Mouse (Mus musculus) neural tube, postnatal 0 days (tissue): Measurements from ENCODE around the gene Ccl7. TPM values are rescaled to one million over a fixed set of nuclear protein-coding genes. Genes with fewer than 3 reads are reported as not detected.

ENCODE experiments used
- polyA plus RNA-seq: library from polyadenylated mRNA; unstranded; fragments of >200 nt; fragmentation: Nextera tagmentation; extraction: Ambion mirVana; gene quantifications from 2 replicates; pipeline ENCODE4 v1.2.1, GENCODE M21; 2015

Ccl7 gene
- polyA plus RNA-seq, result 2.5 and 3.0 TPM in 2 replicates

GRCm38 (mm10) chr11:82045471-82045870, at the start of gene Ccl7:
TSS of gene Ccl7 (plus strand) at chr11:82045712.

GRCm38 (mm10) chr11:82035356-82035755, 10.2 kb upstream of the Ccl7 start, which contains the start of gene Ccl2:
TSS of gene Ccl2 (plus strand) at chr11:82035571.

GRCm38 (mm10) chr11:82038535-82038934, 7.0 kb upstream of the Ccl7 start, which contains the start of gene Gm17268:
TSS of gene Gm17268 (minus strand) at chr11:82038562.

GRCm38 (mm10) chr11:82057646-82058045, 12.1 kb downstream of the Ccl7 start, which contains the start of gene Ccl11:
TSS of gene Ccl11 (plus strand) at chr11:82057823.

Other genes with a start within 250 kb of the Ccl7 start
- 0.71 and 1.4 TPM in 2 replicates for gene 5530401A14Rik, start 185.0 kb upstream of the Ccl7 start, polyA plus RNA-seq
- 31.0 and 31.6 TPM in 2 replicates for gene Asic2, start 77.3 kb upstream of the Ccl7 start, polyA plus RNA-seq
- gene Ccl2, start 10.1 kb upstream of the Ccl7 start, polyA plus RNA-seq, result 2.2 and 2.6 TPM in 2 replicates
- gene Gm17268, start 7.2 kb upstream of the Ccl7 start, polyA plus RNA-seq, result not detected in 2 replicates
- gene Ccl11, start 12.1 kb downstream of the Ccl7 start, polyA plus RNA-seq, result 2.4 and 3.0 TPM in 2 replicates
- 5.9 and 9.2 TPM in 2 replicates for gene Ccl12, start 56.1 kb downstream of the Ccl7 start, polyA plus RNA-seq
- gene Ccl8, start 69.5 kb downstream of the Ccl7 start, polyA plus RNA-seq, result 0.79 TPM in 1 of 2 replicates, not detected in the other